Mouse (Mus musculus) cortical plate, adult 2 months (tissue): ENCODE measurements around the gene Kndc1.

ENCODE experiments used
- CTCF ChIP-seq: fragments of 200-500 bp; IDR thresholded peaks from 2 replicates; pipeline ENCODE4 v1.5.1; 2011; ENCODE audit warnings: mild to moderate bottlenecking, control low read depth, low read length; ENCODE audit not compliant: insufficient read depth; ENCODE audit errors: extremely low read depth
- POLR2A ChIP-seq: fragments of 200-500 bp; IDR thresholded peaks from 2 replicates; pipeline ENCODE4 v1.6.1; 2011; ENCODE audit warnings: mild to moderate bottlenecking, low read length, control low read depth; ENCODE audit not compliant: insufficient read depth; ENCODE audit errors: extremely low read depth

DNA sequence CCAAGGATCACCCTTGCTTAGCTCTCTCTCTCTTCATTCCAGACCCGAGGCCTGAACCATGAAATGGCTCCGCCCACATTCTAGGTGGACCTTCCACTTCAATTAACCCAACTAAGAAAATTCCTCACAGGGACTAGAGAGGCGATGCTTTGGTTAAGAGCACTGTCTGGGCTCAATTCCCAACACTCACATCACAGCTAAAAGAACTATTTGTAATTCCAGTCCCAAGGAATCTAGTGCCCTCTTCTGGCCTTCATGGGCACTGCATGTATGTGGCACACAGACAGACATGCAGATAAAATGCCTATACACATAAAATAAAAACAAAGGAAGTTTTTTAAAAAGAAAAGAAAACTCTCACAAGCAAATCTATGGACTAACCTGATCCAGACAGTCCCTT is 33.1 kb upstream of the Kndc1 start:
- TF ChIP-seq CTCF (peak; percentile 89), POLR2A (no peak)
